Mouse (Mus musculus): ENCODE measurements at regions not wholly inside any gene's neighbourhood (a gene's known extent, or its start where the extent isn't known, plus 50 kb on each side); places are given as distances from the start of the nearest gene placed in this dataset.
"Not testable (repeated sequence)": the region's sequence is repeated elsewhere in the genome, so short reads cannot be mapped to it uniquely, and the experiment has no call there.

DNA sequence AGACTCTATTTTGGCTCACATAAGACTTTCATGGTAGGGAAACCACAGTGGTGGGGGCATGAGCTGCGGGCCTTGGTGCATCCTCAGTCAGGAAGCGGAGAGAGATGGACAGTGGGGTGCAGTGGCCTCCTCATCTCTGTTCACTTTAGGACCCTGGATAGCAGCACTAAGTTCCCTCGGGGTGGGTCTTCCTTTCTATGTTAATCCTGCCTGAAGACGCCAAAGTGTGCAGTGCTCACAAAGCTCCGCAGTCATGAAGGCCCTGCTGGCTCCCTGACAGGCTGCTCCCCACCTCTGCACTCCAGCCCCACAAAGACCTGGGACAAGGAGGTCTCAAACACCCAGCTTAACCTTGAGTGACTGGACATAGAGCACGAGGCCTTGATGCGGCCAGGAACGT lies 56.8 kb downstream of the Sox1 start:
- DNase-seq (ENCODE audit: low spot score): no peak

DNA sequence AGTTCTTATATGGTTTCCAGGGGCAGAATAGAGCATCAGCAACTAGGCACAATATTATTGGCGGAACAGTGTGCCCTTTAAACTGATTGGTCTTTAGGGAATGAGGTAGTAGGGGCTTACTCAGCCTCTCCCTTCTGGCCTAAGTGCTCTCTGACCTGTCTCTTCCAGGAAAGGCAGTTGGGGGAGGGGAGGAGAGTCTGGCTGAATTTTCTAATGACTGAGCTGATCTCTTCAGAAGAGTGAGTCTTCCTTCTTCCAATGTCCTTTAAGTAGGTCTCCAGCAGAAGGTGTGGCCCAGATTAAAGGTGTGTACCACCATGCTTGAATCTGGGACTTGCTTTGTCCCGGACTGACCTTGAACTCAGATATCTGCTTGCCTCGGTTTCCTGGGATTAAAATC lies 60.3 kb downstream of the Sox1 start:
- DNase-seq (ENCODE audit: low spot score): not testable (repeated sequence)

DNA sequence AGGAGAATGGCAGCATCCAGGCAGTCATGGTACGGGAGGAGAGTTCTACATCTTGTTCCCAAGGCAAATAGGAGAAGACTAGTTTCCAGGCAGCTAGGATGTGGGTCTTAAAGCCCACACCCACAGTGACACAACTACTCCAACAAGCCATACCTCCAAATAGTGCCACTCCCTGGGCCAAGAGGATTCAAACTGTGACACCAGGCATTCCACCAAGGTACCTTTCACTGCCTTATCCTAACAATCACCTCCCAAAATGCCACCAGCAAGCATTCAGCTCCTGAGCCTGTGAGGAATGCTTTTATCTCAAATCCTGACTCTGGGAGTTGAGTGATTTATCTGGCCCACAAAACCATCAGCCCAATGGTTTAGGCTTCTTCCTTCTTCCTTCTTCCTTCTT lies 61.2 kb downstream of the Sox1 start:
- DNase-seq (ENCODE audit: low spot score): no peak

DNA sequence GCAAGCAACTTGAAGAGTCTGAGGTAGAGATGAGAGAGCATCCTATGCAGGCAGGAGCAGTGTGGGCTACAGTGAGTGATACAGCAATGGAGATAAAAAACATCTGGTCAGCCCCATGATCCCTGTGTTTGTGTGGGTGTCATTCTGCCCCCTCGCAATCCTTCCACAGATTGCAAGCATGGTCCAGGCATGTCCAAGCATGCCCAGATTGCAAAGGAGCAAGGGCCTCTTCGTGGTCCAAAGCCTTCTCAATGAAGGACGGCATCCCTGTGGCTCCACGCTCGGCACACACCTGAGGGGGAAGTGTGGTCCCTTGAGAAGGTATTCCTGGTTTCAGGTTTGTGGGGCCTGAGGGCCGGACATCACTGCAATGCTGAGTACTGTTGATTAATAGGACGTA lies 61.9 kb downstream of the Sox1 start:
- DNase-seq (ENCODE audit: low spot score): no peak

DNA sequence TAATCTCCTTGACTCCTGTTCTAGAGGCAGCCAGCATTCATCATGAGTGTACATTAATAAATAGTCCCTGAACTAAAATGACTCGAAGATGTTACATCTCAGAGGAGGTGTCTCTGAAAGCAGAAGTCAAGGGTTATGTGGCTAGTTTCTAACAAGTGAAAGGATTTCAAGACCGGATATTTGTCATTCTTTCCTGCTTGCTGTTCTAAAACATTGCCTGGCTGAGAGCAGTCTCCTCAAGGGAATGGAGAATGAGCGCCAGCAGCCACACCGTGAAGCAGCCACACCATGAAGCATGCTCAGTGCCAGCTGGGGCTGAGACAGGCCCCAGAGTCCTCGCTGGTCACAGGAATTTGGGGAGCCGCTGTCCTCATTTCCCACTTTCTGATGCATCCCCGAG lies 71.8 kb downstream of the Sox1 start:
- DNase-seq (ENCODE audit: low spot score): no peak

DNA sequence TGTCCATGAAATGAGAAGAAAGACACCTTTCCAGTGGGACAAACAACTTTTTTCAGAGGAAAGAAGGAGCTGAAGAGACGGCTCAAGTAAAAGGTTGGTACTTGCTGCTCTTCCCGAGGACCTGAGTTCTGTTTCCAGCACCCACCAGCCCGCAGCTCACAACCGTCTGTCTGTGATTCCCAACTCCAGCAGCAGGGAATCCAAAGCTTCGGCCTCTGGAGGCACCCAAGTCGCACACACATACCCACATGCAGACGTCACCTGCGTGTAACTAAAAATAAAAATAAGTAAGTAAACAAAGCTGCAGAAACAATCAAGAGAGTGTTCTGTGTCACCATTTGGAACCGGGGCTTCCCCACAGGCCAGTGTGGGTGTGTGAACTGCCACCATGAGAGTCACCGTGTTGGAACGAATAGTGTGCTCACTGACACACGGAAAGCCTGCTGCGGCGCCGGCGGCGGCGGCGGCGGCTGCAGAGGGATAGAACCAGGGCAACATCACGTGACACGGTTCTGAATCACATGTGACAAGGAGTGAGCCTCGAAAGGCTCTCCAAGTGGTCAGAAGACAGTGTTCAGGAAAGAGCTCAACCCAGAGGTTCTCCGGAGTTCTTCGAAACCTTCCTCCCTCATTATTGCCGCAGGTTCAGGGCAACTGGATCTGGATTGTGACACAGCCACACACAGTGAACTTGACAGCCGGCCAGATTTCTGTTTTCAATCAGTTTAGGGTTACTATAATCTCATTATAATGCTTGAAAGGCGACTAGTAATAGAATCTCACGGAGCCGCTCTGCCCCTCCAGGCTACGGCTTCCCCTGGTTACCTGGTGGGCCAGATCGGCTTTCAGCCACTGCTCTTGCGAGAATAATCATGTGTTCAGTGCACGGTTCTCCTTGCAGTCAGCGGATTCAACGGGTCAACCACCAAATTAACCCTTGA lies 72.6 kb downstream of the Sox1 start:
- no peak for DNase-seq (ENCODE audit: low spot score)

DNA sequence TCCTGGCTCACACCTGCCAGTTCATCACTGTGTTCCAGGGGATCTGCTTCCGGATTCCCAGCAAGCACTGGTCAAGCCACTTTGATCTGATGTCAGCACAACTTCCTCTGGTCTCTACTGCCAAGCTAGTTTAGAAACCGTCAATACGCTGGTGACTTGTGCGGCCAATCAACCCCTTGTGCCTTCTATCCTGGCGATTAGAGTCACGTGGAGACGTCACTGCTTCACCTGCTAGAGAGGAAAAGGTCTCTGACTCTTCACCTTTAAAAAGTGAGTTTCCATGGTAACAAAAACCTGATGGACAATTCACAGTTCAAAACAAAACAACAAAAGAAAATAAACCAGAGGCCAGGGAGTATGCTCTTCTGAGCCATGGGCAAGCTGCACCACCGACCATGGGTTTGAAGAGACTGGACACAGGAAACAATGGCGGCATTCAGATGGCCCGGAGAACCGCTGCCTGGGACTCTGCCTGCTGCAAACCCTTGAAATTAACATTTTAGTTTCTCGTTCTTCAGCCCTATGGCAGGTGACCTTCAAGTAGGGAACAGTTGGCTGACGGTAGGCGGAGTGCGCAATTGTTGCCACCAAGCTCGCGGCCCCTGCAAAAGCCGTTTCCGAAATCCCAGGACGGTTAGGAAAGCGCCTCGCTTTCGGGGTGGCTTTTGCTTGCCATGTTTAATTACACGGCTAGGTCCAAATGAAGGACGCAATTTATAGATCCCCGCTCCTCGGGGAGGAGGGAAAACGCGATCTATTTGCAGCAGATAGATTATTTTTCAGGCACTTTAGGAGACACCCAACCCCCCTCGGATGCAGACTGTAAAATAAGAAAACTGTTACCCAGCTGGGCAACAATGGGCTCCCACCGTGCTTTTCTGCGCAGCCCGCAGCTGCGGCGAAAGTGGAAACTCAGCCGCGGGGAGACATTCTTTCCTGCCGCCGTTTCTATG lies 82.6 kb downstream of the Sox1 start:
- no peak for DNase-seq (ENCODE audit: low spot score)

DNA sequence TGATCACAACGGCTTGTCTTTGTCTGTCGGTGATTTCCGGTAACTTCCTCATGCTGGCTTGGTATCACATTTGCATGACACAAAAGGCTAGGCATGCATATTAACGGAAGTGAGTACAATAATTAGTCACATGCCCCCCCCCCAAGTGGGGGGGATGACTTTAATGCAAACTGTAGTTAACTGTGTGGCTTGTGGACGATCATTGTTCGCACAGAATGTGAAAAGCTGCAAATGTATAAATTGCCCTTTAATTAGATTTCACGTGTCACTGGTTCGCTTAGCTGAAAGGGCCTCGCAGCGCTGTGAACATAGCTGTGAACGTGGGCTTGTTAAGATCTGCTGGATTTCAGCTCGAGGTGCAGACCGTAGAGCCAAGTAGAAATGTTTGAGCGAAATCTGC lies 86.8 kb downstream of the Sox1 start:
- DNase-seq (ENCODE audit: low spot score): no peak

DNA sequence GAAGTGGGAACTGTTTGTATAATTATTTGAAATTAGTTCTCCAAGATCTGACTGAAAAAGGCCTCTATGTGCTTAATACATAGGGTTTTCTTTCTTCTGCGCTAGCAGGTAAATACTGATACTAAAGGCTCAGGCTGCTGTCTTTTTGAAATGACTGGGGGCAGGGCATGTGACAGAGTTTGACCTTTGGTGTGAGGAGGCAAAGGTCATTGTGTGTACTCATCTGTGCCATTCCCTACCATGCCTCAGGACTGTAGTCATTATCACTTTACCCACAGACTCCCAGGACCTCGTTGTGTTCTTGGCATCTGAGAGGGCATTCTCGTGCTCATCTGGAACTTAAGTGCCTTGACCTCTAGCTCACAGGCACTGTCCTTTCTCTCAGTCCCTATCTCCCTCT lies 88.5 kb downstream of the Sox1 start:
- DNase-seq (ENCODE audit: low spot score): no peak

DNA sequence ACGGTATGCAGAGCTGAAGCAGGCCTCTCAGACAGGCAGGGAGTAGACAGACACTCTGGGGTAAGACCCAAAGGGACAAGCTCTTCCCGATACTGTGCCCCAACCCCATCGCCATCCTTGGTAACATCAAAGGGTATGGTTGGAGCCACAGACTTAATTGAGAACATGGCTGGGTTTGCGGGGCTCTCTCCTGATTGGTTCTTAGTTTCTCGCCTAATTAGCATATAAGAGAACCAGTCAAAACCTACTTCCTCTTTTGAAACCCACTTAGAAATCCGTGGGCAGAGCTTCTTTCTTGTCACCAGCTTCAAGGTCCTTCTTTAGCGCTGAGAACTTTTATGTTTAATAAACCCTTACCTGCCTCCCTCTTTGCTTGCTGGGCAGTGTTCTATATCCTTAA lies 87.5 kb upstream of the Spaca7 start:
- no peak for DNase-seq (ENCODE audit: low spot score)

DNA sequence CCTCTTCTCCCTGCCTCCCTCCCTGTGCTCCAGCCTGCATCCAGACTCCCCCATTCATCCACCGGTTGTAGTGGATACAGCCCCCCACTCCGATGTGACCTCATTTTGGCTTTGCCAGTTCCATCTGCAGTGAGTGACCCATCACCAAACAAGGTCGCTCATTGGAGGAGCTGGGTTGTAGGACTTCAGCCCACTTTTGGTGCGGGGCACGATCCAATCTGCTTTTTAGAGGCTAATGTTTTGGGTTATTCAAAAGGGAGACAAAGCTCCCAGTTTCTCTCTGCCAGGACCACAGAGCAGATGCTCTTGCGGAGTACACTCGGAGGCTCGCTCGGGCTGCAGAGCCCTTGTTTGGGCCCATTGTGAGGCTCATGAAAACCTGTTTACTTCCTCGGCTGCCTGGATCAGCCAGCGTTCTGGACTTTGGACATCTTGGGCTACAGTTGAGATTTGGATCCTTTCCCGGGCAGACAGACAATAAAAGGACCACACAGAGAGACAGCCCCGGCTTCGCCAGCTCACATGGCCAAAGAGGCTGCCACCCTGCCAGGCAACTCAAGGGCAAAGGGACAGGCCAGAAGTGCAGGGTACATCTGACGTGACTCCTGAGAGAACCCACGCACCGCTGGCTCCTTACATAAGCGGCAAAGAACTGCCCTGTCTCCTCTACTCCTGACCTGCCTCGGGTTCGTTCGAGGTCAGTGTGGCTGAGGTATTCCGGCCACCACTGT lies 86.3 kb upstream of the Spaca7 start:
- peak; percentile 71 for DNase-seq (ENCODE audit: low spot score)

DNA sequence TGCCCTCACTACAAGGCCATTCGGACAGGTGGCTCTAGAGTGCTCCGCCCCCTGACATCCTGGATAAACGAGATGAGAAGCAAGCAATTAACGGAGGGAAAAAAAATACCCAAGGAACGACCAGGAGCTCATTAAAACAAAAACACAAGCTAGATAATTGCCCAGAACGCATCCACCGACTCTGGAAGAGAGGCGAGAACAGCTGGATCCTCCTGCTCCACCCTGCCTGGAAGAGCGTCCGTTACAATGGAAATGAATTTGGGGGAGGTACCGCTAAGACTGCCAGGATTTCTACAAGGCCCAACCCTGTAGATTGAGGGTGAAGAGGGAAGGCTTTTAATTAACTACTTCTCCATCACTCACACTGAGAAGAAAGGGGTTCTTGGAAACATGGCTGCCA lies 85.6 kb upstream of the Spaca7 start:
- DNase-seq (ENCODE audit: low spot score): no peak

DNA sequence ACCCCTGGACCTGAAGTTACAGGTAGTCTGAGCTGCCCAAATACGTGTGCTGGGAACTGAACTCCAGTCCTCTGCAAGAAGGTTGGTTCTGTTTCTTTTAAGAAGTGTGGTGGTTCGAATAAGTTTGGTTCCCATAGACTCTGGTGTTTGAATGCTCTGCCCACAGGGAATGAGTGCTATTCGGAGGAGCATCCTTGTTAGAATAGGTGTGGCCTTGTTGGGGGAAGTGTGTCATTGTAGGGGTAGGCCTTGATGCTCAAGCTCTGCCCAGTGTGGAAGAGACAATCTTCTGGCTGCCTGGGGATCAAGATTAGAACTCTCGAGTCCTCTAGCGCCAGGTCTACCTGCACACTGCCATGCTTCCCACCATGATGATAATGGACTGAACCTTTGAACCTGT lies 83.6 kb upstream of the Spaca7 start:
- DNase-seq (ENCODE audit: low spot score): no peak

DNA sequence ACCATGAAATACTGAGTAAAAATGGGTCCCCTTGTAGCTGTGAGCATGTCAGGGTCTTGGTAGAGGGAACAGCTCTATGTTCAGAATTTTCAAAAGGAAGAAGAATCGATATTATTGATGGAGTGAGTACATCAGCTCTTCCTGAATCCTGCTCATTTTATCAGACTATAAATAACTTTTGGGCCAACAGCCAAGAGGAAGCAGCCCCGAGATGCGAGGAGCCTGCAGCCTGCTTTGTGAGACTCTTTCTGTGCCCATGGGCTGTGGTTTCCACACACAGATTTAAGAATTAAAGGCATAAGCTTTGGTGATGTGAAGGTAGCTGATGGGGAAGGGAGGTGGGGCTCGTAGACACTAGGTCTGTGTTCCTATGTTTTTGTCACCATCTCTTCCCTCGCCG lies 81.4 kb upstream of the Spaca7 start:
- DNase-seq (ENCODE audit: low spot score): no peak

DNA sequence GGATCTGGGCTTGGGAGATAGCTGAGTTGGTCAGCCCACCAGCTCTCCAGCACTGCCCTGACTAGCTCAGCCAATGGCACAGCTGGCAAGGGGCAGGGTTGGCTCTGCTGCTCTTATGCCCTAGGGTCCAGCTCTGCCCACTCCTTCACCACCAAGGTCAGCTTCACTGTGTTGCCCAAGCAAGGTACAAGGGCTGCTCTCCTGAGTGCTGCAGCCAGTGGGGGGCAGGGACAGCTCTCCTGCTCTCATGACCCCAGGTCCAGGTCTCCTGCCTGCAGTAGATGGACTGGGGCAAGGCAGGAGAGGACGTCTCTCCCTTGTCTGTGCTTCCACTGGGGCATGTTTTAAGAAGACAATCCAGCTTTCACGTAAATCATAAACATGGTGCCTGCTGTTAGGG lies 80.4 kb upstream of the Spaca7 start:
- no peak for DNase-seq (ENCODE audit: low spot score)

DNA sequence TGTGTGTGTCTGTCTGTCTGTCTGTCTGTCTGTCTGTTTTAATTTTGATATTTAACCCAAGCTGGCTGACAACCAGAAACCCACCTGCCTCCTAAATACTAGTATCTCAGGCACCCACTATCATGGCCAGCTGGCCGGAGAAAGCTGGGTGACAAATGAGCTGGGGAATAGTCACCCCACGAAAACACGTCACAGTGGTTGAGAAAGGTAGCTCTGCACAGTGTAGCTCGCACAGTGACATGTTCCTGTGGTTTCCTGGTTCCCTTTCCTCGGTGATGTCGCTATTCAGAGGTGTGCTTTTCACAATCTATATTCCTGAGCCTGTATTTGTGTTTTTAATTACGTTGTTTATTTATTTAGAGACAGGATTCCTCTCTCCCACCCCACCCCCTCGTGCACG lies 78.3 kb upstream of the Spaca7 start:
- no peak for DNase-seq (ENCODE audit: low spot score)

DNA sequence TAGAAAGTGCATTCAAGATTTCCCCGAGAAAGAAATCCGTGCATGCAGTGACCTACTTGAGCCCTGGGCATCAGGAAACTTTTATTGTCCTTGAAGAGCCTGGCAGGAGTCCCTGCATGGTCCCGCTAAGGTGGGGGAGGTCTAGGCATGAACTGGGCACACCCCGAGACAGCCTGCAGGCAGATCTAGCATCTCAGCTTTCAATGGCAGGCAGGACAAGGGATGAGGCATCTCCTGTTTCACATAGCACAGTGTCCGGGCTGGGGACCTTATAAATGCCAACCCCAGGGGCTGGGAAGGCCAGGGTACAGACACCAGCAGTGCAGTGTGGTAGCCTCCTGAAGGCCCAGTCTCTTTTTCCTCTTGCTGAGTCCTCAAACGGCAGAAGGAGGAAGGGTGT lies 75.4 kb upstream of the Spaca7 start:
- no peak for DNase-seq (ENCODE audit: low spot score)

DNA sequence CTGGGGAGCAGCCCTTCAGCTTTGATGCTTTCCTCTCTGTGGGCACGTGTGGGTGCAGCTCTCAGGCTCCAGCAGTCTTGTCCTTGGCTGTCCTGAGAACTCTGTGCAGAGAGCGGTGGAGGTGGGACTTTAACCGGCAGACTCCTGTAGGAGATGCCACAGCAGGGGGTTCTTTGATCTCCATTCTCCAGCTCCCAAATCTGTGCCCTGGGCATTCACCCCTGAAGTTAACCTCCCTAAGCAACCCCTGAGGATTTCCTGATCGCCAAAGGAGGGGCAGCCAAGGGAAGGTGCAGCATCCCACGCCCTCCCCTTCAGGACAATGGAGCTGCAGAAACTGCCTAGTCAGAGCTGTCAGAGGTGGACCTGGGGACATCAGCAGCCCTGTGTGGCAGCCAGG lies 73.2 kb upstream of the Spaca7 start:
- no peak for DNase-seq (ENCODE audit: low spot score)

DNA sequence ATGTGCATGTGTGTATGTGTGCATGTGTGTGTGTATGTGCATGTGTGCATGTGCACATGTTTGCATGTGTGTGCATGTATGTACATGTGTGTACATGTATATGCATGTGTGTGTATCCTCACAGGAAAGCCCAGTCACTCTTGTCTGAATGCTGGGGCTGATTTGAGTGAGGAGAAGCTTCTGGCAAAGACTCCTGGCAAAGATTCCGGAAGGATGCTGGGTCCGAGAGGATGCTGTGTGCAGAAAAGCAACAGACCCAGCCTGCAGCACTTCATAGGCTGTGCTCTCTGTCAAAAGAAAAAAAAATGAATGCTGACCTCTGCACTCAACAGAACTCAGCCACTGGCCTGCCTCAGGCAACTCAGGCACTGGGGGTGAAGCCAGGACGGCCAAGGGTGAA lies 72.5 kb upstream of the Spaca7 start:
- no peak for DNase-seq (ENCODE audit: low spot score)

DNA sequence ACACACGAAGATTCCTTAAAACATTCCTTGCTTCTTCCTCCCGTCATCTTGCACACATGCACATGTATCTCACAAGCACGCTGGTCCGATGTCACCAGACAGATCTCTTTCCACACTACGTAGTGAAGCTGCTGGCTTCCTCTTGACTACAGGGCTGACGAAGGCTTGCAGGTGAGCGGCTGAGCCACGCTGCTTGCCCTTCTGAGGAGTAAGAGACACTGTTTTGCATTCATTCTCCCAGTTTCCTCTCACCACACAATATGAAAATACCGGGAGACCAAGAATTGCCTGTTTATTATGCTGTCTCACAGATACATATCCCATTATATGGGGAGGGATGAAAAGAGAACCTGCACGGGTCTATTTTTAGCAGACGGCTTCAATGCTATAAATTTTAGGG lies 71.0 kb upstream of the Spaca7 start:
- DNase-seq (ENCODE audit: low spot score): no peak

DNA sequence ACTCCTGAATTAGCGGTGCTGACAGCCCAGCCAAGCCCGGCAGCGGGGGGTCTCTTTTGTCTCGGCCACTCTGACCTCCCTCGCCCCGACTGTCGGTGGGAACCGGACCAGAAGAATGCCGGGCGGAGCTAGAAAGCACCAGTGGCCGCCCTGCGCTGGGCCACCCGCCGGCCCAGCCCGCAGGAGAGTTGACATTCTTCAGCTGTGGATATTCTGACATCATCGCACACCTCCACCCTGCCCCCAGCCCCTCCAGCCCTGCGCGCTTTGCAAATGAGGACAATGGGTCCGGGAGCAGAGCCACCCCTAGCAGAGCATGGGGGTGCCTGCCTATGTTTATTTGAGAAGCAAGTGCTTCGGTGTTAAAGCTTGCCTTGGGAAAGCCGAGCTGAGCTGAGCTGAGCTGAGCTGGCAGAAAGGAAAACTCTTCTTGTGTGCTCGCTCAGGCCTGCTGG lies 70.5 kb upstream of the Spaca7 start:
- DNase-seq (ENCODE audit: low spot score): no peak

DNA sequence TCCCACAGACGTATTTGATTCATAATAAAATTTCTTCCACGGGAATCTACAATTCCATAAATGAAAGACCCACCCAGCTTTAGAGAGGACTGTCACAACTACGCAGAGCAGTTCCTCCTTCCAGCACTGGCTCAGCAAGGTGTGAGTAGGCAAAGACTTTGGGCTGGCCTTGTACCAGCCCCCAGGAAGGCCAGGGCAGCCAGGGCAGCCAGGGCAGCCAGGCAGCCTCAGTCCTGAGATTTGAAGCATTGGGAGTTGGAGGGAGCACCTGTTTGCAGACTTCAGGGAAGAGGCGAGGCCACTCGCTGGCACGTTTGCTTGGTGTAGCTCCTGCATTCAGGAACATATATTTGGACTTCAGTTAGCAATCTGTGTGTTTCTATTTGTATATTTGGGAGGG lies 70.0 kb upstream of the Spaca7 start:
- no peak for DNase-seq (ENCODE audit: low spot score)

Data from left cerebral cortex, adult 11 months (tissue).